Mouse (Mus musculus) colon, adult 2 months (tissue): ENCODE results near the gene Tbl1xr1. TPM values are rescaled to one million over a fixed set of nuclear protein-coding genes. Genes with fewer than 3 reads are reported as not detected.

ENCODE experiments used
- polyA plus RNA-seq: library from polyadenylated mRNA; depleted of rRNA; stranded (reverse); fragments of >200 nt; gene quantifications from 2 replicates; pipeline ENCODE4 v1.2.3, GENCODE M21; 2012; rRNA removed

Tbl1xr1 gene
- 24.2 and 31.0 TPM in 2 replicates for polyA plus RNA-seq

GRCm38 (mm10) chr3:22076561-22076935 lies at the start of gene Tbl1xr1:
Gene Tbl1xr1 (plus strand): TSS chr3:22076652.

